Mouse (Mus musculus) stomach, postnatal 0 days (tissue): ENCODE results near the gene Sbds.

ENCODE experiments used
- CTCF ChIP-seq: IDR thresholded peaks from 2 replicates; pipeline ENCODE4 v1.5.1; 2016; ENCODE audit warnings: antibody characterized with exemption, low read depth, mild to moderate bottlenecking, moderate library complexity
- EP300 ChIP-seq: optimal IDR thresholded peaks from 2 replicates; pipeline ENCODE3; 2016; ENCODE audit warnings: antibody characterized with exemption

GRCm38 (mm10) chr5:130221760-130222145 is 33.6 kb downstream of the Sbds start:
- no peak for TF ChIP-seq CTCF
- no peak for TF ChIP-seq EP300
